Mouse (Mus musculus) G1E (cell line): ENCODE measurements around the gene Gpr162. TPM values are rescaled to one million over a fixed set of nuclear protein-coding genes. Genes with fewer than 3 reads are reported as not detected.
A peak's percentile ranks its signal among the peaks of the same experiment; 100 is the strongest.

Experiments
- ATAC-seq: 2 replicates; pipeline ENCODE4 v1.8.0; 2016; ENCODE audit warnings: mild to moderate bottlenecking; ENCODE audit not compliant: insufficient number of reproducible peaks, poor library complexity, low FRiP score, severe bottlenecking; ENCODE audit errors: extremely low read depth
- DNase-seq: peaks from one replicate; pipeline ENCODE4 v3.0.0; 2012; ENCODE audit warnings: low spot score
- H3K27me3 ChIP-seq: 2 replicates; pipeline ENCODE4 v1.6.1; 2012; ENCODE audit warnings: mild to moderate bottlenecking, low read length, inconsistent platforms; ENCODE audit not compliant: insufficient read depth
- H3K36me3 ChIP-seq: replicated peaks from 2 replicates; pipeline ENCODE3; 2012; ENCODE audit warnings: mild to moderate bottlenecking, inconsistent platforms
- H3K4me1 ChIP-seq: 2 replicates; pipeline ENCODE4 v1.6.1; 2012; ENCODE audit warnings: low read depth, low read length, inconsistent platforms, mixed read lengths; ENCODE audit not compliant: insufficient read depth
- H3K4me3 ChIP-seq: 2 replicates; pipeline ENCODE4 v1.5.1; 2012; ENCODE audit warnings: low read depth, mild to moderate bottlenecking, inconsistent platforms, low read length, moderate library complexity, mixed read lengths
- H3K9me3 ChIP-seq: replicated peaks from 2 replicates; pipeline ENCODE4 v1.6.1; 2012; ENCODE audit warnings: inconsistent platforms
- CTCF ChIP-seq: IDR thresholded peaks from 2 replicates; pipeline ENCODE4 v1.5.1; 2012; ENCODE audit warnings: low read depth, low read length, inconsistent platforms, mixed read lengths
- GATA1 ChIP-seq: IDR thresholded peaks from 2 replicates; pipeline ENCODE4 v1.6.1; 2012; ENCODE audit warnings: borderline replicate concordance, low read length, inconsistent platforms, mixed read lengths
- GATA2 ChIP-seq: IDR thresholded peaks from 2 replicates; pipeline ENCODE4 v1.6.1; 2012; ENCODE audit warnings: low read depth, low read length, inconsistent platforms, borderline replicate concordance
- POLR2AphosphoS5 ChIP-seq: IDR thresholded peaks from 2 replicates; pipeline ENCODE4 v1.6.1; 2012; ENCODE audit warnings: low read depth, low read length, inconsistent platforms; ENCODE audit not compliant: insufficient replicate concordance
- TAL1 ChIP-seq: conservative IDR thresholded peaks from 2 replicates; pipeline ENCODE4 v1.6.1; 2012; ENCODE audit warnings: low read depth, low read length, inconsistent platforms, mixed read lengths
- polyA plus RNA-seq: library from polyadenylated mRNA; stranded (reverse); fragments of >175 nt; gene quantifications from 2 replicates; pipeline ENCODE4 v1.2.3, GENCODE M21; 2012
- total RNA-seq, 2 experiments: library from RNA; stranded (forward) in 1 of 2; stranded (reverse) in 1 of 2; fragments of 200-1000 nt in 1 of 2; fragments of >200 nt in 1 of 2; fragmentation: Nextera tagmentation in 1 of 2; gene quantifications; 2 replicates each; pipeline ENCODE4 v1.2.3; 2014 to 2017

Gpr162 gene
- total and polyA plus RNA-seq, 3 experiments, result 0.22 TPM; not detected in 2

GRCm38 (mm10) chr6:124828101-124828592 lies 35.6 kb downstream of the Gpr162 start:
- peak; percentile 10; the same call in 1 of the 2 replicates for ATAC-seq
- TF ChIP-seq POLR2AphosphoS5, result no peak
- no peak for TF ChIP-seq GATA2
- TF ChIP-seq CTCF, result no peak
- no peak for TF ChIP-seq GATA1
- TF ChIP-seq TAL1, result no peak

GRCm38 (mm10) chr6:124822049-124822448 lies 41.7 kb downstream of the Gpr162 start:
- H3K4me3 ChIP-seq, result no peak overlapping the region
- DNase-seq (no peak), ATAC-seq (no peak)
- H3K4me1 ChIP-seq, result peaks cover 6% of the 10 kb centered on the region; the same call in 1 of the 2 replicates
- TF ChIP-seq CTCF, result no peak
- no peak for TF ChIP-seq TAL1
- no peak for TF ChIP-seq GATA2
- no peaks in the 10 kb centered on the region for H3K27me3 ChIP-seq
- peaks cover 100% of the 10 kb centered on the region for H3K36me3 ChIP-seq
- no peaks in the 10 kb centered on the region for H3K9me3 ChIP-seq

More at GRCm38 (mm10) chr6:124828101-124828592, 35.6 kb downstream of the Gpr162 start:
- peak; percentile 49 for DNase-seq
- H3K4me3 ChIP-seq, result peak overlapping the region; percentile 91
- peaks cover 73% of the 10 kb centered on the region for H3K36me3 ChIP-seq
- H3K4me1 ChIP-seq, result peaks cover 42% of the 10 kb centered on the region
- no peaks in the 10 kb centered on the region for H3K9me3 ChIP-seq
- no peaks in the 10 kb centered on the region for H3K27me3 ChIP-seq

GRCm38 (mm10) chr6:124820891-124821290 lies 42.9 kb downstream of the Gpr162 start:
- Histone ChIP-seq H3K9me3 (no peaks in the 10 kb centered on the region), H3K27me3 (no peaks in the 10 kb centered on the region), H3K36me3 (peaks cover 100% of the 10 kb centered on the region), H3K4me1 (peaks cover 1% of the 10 kb centered on the region; the same call in 1 of the 2 replicates), H3K4me3 (no peak overlapping the region)
- ATAC-seq (no peak; the same call in 1 of the 2 replicates), DNase-seq (no peak)
- TF ChIP-seq GATA1, result no peak
- TF ChIP-seq CTCF, result no peak
- no peak for TF ChIP-seq POLR2AphosphoS5
- no peak for TF ChIP-seq TAL1

GRCm38 (mm10) chr6:124817971-124818370 lies 45.8 kb downstream of the Gpr162 start:
- H3K4me3 ChIP-seq, result no peak overlapping the region
- H3K27me3 ChIP-seq, result no peaks in the 10 kb centered on the region
- no peaks in the 10 kb centered on the region for H3K9me3 ChIP-seq
- peaks cover 91% of the 10 kb centered on the region for H3K36me3 ChIP-seq
- DNase-seq (no peak), ATAC-seq (no peak)
- TF ChIP-seq CTCF (no peak), GATA1 (no peak), GATA2 (no peak), POLR2AphosphoS5 (no peak), TAL1 (no peak)
- H3K4me1 ChIP-seq, result peaks cover 15% of the 10 kb centered on the region

GRCm38 (mm10) chr6:124817563-124817962 lies 46.2 kb downstream of the Gpr162 start:
- DNase-seq, result no peak
- ATAC-seq, result no peak
- Histone ChIP-seq H3K9me3 (no peaks in the 10 kb centered on the region), H3K4me3 (no peak overlapping the region), H3K4me1 (peaks cover 17% of the 10 kb centered on the region), H3K36me3 (peaks cover 91% of the 10 kb centered on the region), H3K27me3 (no peaks in the 10 kb centered on the region)
- TF ChIP-seq TAL1, result no peak
- TF ChIP-seq GATA2, result no peak
- TF ChIP-seq POLR2AphosphoS5, result no peak
- TF ChIP-seq CTCF, result no peak
- no peak for TF ChIP-seq GATA1

GRCm38 (mm10) chr6:124817125-124817524 lies 46.7 kb downstream of the Gpr162 start:
- Histone ChIP-seq H3K36me3 (peaks cover 91% of the 10 kb centered on the region), H3K4me1 (peaks cover 21% of the 10 kb centered on the region), H3K4me3 (no peak overlapping the region), H3K9me3 (no peaks in the 10 kb centered on the region), H3K27me3 (no peaks in the 10 kb centered on the region)
- ATAC-seq (no peak), DNase-seq (no peak)
- TF ChIP-seq TAL1, result no peak
- TF ChIP-seq POLR2AphosphoS5, result no peak
- TF ChIP-seq GATA2, result no peak
- no peak for TF ChIP-seq GATA1
- no peak for TF ChIP-seq CTCF

- Histone ChIP-seq H3K36me3 (peaks cover 91% of the 10 kb centered on the region), H3K27me3 (no peaks in the 10 kb centered on the region), H3K4me3 (no peak overlapping the region), H3K4me1 (peaks cover 26% of the 10 kb centered on the region), H3K9me3 (no peaks in the 10 kb centered on the region)
- no peak for ATAC-seq
- TF ChIP-seq POLR2AphosphoS5 (no peak), CTCF (no peak), GATA2 (no peak), GATA1 (no peak), TAL1 (no peak)
- DNase-seq, result no peak
Measured at GRCm38 (mm10) chr6:124816611-124817010, 47.2 kb downstream of the Gpr162 start.
